Mouse (Mus musculus) embryonic facial prominence, embryonic 15.5 days (tissue): Measurements from ENCODE around the gene Chpf. TPM values are rescaled to one million over a fixed set of nuclear protein-coding genes. Genes with fewer than 3 reads are reported as not detected.

Experiments
- ATAC-seq: fragments of 200-750 bp; cut with Nextera tagmentation; 2 replicates; pipeline ENCODE4 v1.8.0; 2017; ENCODE audit warnings: low read depth, moderate TSS enrichment; ENCODE audit not compliant: insufficient number of reproducible peaks, low FRiP score, low TSS enrichment
- H3K27ac ChIP-seq: fragments of 300-500 bp; sonication (generic); replicated peaks from 2 replicates; pipeline ENCODE4 v1.5.1; 2015; ENCODE audit warnings: mild to moderate bottlenecking, inconsistent platforms
- H3K27me3 ChIP-seq: fragments of 300-500 bp; sonication (generic); 2 replicates; pipeline ENCODE4 v1.6.1; 2015; ENCODE audit warnings: inconsistent platforms
- H3K36me3 ChIP-seq: fragments of 300-500 bp; sonication (generic); 2 replicates; pipeline ENCODE4 v1.6.1; 2015; ENCODE audit warnings: mild to moderate bottlenecking, inconsistent platforms
- H3K4me1 ChIP-seq: fragments of 300-500 bp; sonication (generic); 2 replicates; pipeline ENCODE4 v1.6.1; 2015; ENCODE audit warnings: inconsistent platforms
- H3K4me2 ChIP-seq: fragments of 300-500 bp; sonication (generic); replicated peaks from 2 replicates; pipeline ENCODE4 v1.6.1; 2015; ENCODE audit warnings: mild to moderate bottlenecking, inconsistent platforms
- H3K4me3 ChIP-seq: fragments of 300-500 bp; sonication (generic); replicated peaks from 2 replicates; pipeline ENCODE4 v1.5.1; 2015; ENCODE audit warnings: mild to moderate bottlenecking, inconsistent platforms
- H3K9ac ChIP-seq: fragments of 300-500 bp; sonication (generic); 2 replicates; pipeline ENCODE4 v1.6.1; 2015; ENCODE audit warnings: inconsistent platforms
- H3K9me3 ChIP-seq: fragments of 300-500 bp; sonication (generic); replicated peaks from 2 replicates; pipeline ENCODE4 v1.6.1; 2016; ENCODE audit warnings: inconsistent platforms
- WGBS: fragments of 180-500 bp; shearing (Covaris S2); methylation state at CpG from one replicate; pipeline ENCODE4 v1.1.7; 2015; 5-methylcytosine and 5-hydroxymethylcytosine counted together
- polyA plus RNA-seq: library from polyadenylated mRNA; unstranded; fragments of >200 nt; fragmentation: Nextera tagmentation; extraction: Ambion mirVana; gene quantifications from 2 replicates; pipeline ENCODE4 v1.2.1, GENCODE M21; 2015

Chpf gene
- polyA plus RNA-seq, 1 experiment from 2014 or later = 51.3 TPM

- ATAC-seq = no peak
- 0 out of 2 replicates have a peak, but pooled peaks cover 9% of the 10 kb centered on the region for H3K4me1 ChIP-seq
- peaks cover 77% of the 10 kb centered on the region for H3K36me3 ChIP-seq
- WGBS = 41% methylated on average over 12 of the region's 12 CpGs
- H3K9ac ChIP-seq = no peak overlapping the region
- H3K9me3 ChIP-seq = no peaks in the 10 kb centered on the region
- H3K4me3 ChIP-seq = no peak overlapping the region
- no peak overlapping the region for H3K4me2 ChIP-seq
- H3K27ac ChIP-seq = no peak overlapping the region
- H3K27me3 ChIP-seq = no peaks in the 10 kb centered on the region
Measured at GRCm38 (mm10) chr1:75494878-75495548, 15.9 kb upstream of the Chpf start.

DNA sequence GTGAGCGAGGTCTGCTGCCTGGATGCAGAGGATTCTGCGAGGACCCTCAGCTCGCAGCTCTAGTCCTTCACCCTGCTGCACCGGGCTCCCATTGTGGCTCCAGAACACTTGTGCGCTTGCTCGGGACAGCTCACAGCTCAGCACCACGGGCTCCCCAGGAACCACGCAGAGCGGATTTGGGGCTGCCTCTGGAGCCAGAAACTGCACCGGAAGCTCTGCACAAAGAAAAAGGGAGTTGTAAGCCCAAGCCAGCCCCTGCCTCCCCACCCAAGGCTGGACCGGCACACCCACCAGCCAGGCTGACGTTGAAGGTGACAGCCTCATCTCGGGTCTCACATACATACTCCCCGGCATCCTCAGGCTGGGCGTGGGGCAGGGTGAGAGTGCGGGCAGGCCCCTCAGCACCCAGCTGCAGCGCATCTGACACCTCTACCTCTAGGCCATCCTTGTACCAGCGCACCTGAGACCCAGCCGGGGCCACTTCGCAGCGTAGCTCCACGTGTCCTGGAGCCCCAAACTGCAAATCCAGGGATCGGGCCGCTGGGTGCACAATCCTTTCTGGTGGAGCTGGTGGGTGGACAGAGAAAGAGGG lies 13.6 kb upstream of the Chpf start:
- peaks cover 16% of the 10 kb centered on the region; the same call in 1 of the 2 replicates for H3K27me3 ChIP-seq
- H3K9ac ChIP-seq = no peak overlapping the region
- peaks cover 60% of the 10 kb centered on the region for H3K36me3 ChIP-seq
- peaks cover 15% of the 10 kb centered on the region for H3K4me1 ChIP-seq
- WGBS = 53% methylated on average over 24 of the region's 24 CpGs
- H3K27ac ChIP-seq = no peak overlapping the region
- no peak overlapping the region for H3K4me2 ChIP-seq
- no peak overlapping the region for H3K4me3 ChIP-seq
- ATAC-seq = no peak
- no peaks in the 10 kb centered on the region for H3K9me3 ChIP-seq

- H3K9ac ChIP-seq = no peak overlapping the region
- H3K36me3 ChIP-seq = peaks cover 42% of the 10 kb centered on the region
- H3K9me3 ChIP-seq = no peaks in the 10 kb centered on the region
- peaks cover 32% of the 10 kb centered on the region for H3K27me3 ChIP-seq
- peaks cover 27% of the 10 kb centered on the region for H3K4me1 ChIP-seq
- no peak for ATAC-seq
- H3K4me3 ChIP-seq = no peak overlapping the region
- H3K27ac ChIP-seq = no peak overlapping the region
- 85% methylated on average over 34 of the region's 34 CpGs for WGBS
- no peak overlapping the region for H3K4me2 ChIP-seq
Measured at GRCm38 (mm10) chr1:75490785-75491551, 11.9 kb upstream of the Chpf start.

DNA sequence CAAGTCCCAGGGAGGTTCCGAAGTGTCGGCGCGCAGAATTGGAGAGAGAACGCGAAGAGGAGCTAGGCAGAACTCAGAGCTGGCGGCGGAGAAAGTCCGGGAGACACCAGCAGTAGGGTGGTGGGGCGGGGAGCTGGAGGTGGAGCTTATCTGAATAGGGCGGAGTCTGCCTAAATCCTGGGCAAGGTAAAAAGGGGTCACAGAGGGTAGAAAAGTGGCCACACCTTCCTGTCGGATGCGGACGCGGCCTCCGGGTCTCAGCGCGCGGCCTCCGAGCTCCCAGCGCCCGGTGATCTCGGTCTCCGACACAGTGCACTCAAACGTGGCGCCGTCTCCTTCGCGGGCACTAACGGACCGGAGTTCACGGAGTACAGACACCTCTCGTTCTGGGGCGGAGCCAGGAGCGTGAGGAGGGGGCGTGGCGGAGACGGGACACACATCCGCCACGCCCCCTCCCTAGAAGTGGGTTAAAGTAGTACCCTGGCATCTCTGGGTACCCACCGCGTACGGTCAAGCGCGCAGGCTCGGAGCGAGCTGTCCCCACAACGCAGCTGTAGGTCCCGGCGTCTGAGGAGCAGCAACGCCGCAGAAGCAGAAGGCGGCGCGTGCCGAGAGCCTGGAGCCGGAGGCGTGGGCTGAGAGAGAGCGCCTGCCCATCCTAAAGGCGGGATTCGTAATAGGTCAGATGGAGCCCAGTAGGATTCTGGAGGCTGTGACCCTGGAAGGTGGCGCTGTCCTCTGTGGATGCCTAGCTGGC lies 8.5 kb upstream of the Chpf start:
- Histone ChIP-seq H3K36me3 (peaks cover 28% of the 10 kb centered on the region), H3K27me3 (peaks cover 66% of the 10 kb centered on the region), H3K9ac (no peak overlapping the region), H3K27ac (no peak overlapping the region), H3K9me3 (no peaks in the 10 kb centered on the region), H3K4me3 (peak overlapping the region; percentile 49), H3K4me2 (peak overlapping the region; percentile 81), H3K4me1 (peaks cover 17% of the 10 kb centered on the region)
- WGBS = under 1% methylated on average over 62 of the region's 62 CpGs
- peak; percentile 63 for ATAC-seq

GRCm38 (mm10) chr1:75487040-75487404 lies 7.9 kb upstream of the Chpf start:
- H3K4me2 ChIP-seq = peak overlapping the region; percentile 81
- H3K27me3 ChIP-seq = peaks cover 71% of the 10 kb centered on the region
- H3K4me3 ChIP-seq = peak overlapping the region; percentile 49
- H3K27ac ChIP-seq = no peak overlapping the region
- 2% methylated on average over 13 of the region's 13 CpGs for WGBS
- no peak overlapping the region for H3K9ac ChIP-seq
- H3K4me1 ChIP-seq = peaks cover 17% of the 10 kb centered on the region
- ATAC-seq = no peak; the same call in 1 of the 2 replicates
- H3K9me3 ChIP-seq = no peaks in the 10 kb centered on the region
- H3K36me3 ChIP-seq = peaks cover 22% of the 10 kb centered on the region

GRCm38 (mm10) chr1:75486561-75486960 lies 7.5 kb upstream of the Chpf start:
- H3K4me3 ChIP-seq = peak overlapping the region; percentile 49; the same call in 1 of the 2 replicates
- H3K4me2 ChIP-seq = peak overlapping the region; percentile 81
- peaks cover 17% of the 10 kb centered on the region for H3K4me1 ChIP-seq
- 11% methylated on average over 24 of the region's 24 CpGs for WGBS
- no peaks in the 10 kb centered on the region for H3K9me3 ChIP-seq
- peaks cover 74% of the 10 kb centered on the region for H3K27me3 ChIP-seq
- no peak overlapping the region for H3K27ac ChIP-seq
- H3K9ac ChIP-seq = no peak overlapping the region
- no peak for ATAC-seq
- H3K36me3 ChIP-seq = peaks cover 17% of the 10 kb centered on the region

DNA sequence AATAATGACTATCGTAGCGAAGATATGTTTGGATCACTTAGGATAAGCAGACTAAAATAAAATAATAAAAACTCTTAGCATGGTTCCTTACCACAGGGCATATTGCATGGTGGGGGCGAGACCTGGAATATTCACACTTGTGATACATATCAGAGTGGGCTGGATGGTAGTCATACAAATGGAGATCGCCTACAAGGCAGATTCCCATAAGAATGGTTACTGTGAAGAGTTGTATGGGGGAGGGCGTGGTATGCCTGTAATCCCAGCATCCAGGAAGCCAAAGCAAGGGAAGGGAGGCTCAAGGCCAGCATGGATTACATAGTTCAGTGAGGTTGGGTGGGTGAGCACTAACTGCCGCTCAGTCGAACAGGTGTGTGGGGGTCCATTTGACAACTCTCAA lies 1.6 kb upstream of the Chpf start:
- no peak overlapping the region for H3K4me3 ChIP-seq
- H3K27me3 ChIP-seq = peaks cover 57% of the 10 kb centered on the region
- H3K9ac ChIP-seq = no peak overlapping the region
- WGBS = 83% methylated on average over 7 of the region's 7 CpGs
- ATAC-seq = no peak
- H3K4me2 ChIP-seq = no peak overlapping the region
- peaks cover 26% of the 10 kb centered on the region for H3K4me1 ChIP-seq
- no peaks in the 10 kb centered on the region for H3K9me3 ChIP-seq
- H3K27ac ChIP-seq = no peak overlapping the region
- H3K36me3 ChIP-seq = peaks cover 14% of the 10 kb centered on the region

- no peaks in the 10 kb centered on the region for H3K9me3 ChIP-seq
- H3K9ac ChIP-seq = no peak overlapping the region
- peaks cover 21% of the 10 kb centered on the region for H3K36me3 ChIP-seq
- whole genome bisulfite sequencing = 17% methylated on average over 13 of the region's 13 CpGs
- peak overlapping the region; percentile 73 for H3K4me2 ChIP-seq
- peaks cover 26% of the 10 kb centered on the region for H3K4me1 ChIP-seq
- H3K27ac ChIP-seq = no peak overlapping the region
- H3K4me3 ChIP-seq = peak overlapping the region; percentile 79
- H3K27me3 ChIP-seq = peaks cover 50% of the 10 kb centered on the region
- ATAC-seq = no peak
Measured at GRCm38 (mm10) chr1:75480036-75480435, 929 bp upstream of the Chpf start.

GRCm38 (mm10) chr1:75479635-75479989 lies 505 bp upstream of the Chpf start:
- Histone ChIP-seq H3K4me1 (peaks cover 30% of the 10 kb centered on the region), H3K9me3 (no peaks in the 10 kb centered on the region), H3K4me3 (peak overlapping the region; percentile 79), H3K27me3 (peaks cover 46% of the 10 kb centered on the region), H3K36me3 (peaks cover 25% of the 10 kb centered on the region), H3K27ac (no peak overlapping the region), H3K9ac (0 out of 2 replicates have a peak overlapping the region, but pooled peaks have one; percentile 1), H3K4me2 (peak overlapping the region; percentile 73)
- ATAC-seq = no peak
- WGBS = 1% methylated on average over 24 of the region's 24 CpGs

DNA sequence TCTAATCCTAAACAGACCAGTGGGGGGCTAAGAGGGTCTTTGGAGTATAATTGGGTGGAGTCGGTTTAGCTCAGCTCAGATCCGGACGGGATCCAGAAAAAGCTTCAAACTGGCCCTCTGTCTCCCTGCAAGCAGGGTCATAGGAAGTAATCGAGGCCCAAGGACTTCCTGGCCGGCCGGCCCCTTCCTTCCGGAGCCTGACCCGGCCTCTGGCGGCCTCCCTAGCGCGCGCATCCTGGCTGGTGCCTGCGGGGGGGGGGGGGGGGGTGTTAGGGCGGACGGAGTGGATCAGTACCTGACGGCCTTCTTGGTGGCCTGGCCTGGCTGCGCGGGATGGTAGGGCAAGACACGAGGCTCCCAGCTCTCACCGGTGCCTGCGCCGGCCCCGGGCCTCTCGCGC lies 610 bp downstream of the Chpf start:
- WGBS = under 1% methylated on average over 20 of the region's 25 CpGs
- ATAC-seq = no peak
- Histone ChIP-seq H3K9me3 (no peaks in the 10 kb centered on the region), H3K4me3 (peak overlapping the region; percentile 79), H3K9ac (peak overlapping the region; percentile 54), H3K36me3 (peaks cover 35% of the 10 kb centered on the region), H3K4me1 (peaks cover 35% of the 10 kb centered on the region), H3K4me2 (peak overlapping the region; percentile 73), H3K27ac (peak overlapping the region; percentile 86), H3K27me3 (peaks cover 35% of the 10 kb centered on the region)

DNA sequence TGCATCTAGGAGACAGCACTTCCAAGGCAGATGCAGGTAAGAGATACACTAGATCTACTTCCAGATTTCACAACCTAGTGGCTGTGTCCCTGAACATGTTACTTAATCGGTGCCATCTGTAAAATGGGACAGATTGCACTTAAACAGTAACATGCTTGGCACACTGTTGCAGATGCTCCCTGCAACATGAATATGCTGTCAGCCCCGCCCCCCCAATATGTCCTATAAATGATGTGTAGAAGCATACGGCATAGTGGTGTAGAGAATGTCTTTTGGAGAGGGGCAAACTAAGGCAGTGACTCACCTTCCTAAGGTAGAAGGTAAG lies 1.2 kb downstream of the Chpf start:
- no peak for ATAC-seq
- 42% methylated on average over 3 of the region's 3 CpGs for WGBS
- Histone ChIP-seq H3K9me3 (no peaks in the 10 kb centered on the region), H3K4me3 (peak overlapping the region; percentile 79), H3K27ac (no peak overlapping the region), H3K36me3 (peaks cover 40% of the 10 kb centered on the region), H3K4me1 (peaks cover 35% of the 10 kb centered on the region), H3K9ac (no peak overlapping the region), H3K4me2 (peak overlapping the region; percentile 73), H3K27me3 (peaks cover 29% of the 10 kb centered on the region)
